Mouse (Mus musculus) activated CD4-positive, CD25-positive, alpha-beta regulatory T cell, adult 9 weeks (primary cell): ENCODE data around the gene Tmed4. TPM values are rescaled to one million over a fixed set of nuclear protein-coding genes. Genes with fewer than 3 reads are reported as not detected.

ENCODE experiments used
- polyA plus RNA-seq: library from polyadenylated mRNA; unstranded; fragments of 100-300 nt; shearing (Covaris generic); gene quantifications from one replicate; pipeline ENCODE4 v1.2.1, GENCODE M21; 2017

Gene Tmed4
- 64.2 TPM for polyA plus RNA-seq

DNA sequence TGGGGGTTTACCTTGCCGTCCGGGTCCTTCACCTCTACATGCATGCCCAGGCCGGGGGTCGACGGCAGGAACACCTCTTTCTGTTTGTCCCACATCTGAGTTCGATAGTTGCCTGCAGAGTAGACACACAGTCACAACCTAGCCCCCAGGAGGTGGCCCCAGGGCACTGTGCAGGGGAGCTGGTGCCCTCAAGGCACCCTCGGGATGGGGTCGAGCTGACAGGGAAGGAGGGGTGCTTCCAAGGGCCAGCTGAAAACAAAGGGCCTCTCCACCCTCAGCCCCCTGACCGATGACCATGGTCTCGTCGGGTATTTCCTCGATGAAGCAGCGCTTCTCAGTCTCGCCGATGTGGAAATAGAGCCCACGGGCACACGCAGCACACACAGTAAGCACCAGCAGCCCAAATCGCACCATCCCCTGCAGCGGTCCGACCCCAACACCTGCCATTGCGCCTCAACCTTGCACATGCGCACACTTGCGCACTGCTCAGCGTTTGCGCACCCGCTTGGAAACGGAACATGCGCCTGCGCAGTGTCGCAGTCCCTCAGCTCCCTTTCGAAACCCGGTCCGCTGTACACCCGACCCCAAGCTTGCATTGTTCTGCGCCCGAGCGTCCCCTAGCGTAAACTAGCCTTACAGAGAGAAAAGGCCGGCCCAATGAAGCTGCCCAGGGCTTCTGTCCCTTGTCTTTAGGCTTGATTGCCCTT, at the start of gene Tmed4:
Gene Tmed4, minus strand, starts transcription at position 484 of the 707 bp plus-strand sequence.

DNA sequence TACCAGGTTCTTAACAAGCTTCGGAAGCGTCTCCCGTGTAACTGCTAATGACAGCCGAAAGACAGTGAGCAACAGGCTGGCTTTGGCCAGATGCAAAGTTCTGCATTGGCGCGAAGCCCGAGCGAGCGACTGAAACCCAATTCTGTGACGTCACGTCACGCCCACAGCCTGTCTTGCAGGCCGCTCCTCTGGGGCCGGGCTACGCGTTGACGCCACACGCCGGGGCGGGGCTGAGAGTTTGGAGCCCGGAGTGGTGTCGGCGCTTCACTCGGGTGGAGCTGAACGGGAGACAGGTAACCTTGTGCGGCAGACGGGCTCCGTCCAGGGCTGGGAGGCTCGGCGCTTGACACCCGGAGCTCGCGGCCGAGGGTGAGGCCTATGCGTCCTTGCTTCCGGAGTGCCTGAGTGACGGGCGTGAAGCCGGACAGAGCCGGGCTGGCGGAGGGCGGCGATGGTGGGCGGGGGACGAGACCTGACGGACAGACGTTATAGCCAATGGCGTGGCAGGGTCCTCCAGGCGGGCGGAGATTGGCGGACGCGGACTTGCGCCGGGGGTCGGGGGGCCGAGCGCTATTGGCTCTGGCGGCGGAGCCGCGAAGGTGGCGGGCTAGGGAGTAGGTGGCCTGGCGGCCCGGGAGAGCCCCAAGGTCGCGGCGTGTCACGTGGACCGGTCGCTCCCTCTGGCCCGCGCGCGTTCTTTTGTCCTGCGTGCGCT, 16.9 kb upstream of the Tmed4 start, which contains the start of gene Ogdh:
Gene Ogdh, plus strand, starts transcription at position 233 of the 715 bp plus-strand sequence.

DNA sequence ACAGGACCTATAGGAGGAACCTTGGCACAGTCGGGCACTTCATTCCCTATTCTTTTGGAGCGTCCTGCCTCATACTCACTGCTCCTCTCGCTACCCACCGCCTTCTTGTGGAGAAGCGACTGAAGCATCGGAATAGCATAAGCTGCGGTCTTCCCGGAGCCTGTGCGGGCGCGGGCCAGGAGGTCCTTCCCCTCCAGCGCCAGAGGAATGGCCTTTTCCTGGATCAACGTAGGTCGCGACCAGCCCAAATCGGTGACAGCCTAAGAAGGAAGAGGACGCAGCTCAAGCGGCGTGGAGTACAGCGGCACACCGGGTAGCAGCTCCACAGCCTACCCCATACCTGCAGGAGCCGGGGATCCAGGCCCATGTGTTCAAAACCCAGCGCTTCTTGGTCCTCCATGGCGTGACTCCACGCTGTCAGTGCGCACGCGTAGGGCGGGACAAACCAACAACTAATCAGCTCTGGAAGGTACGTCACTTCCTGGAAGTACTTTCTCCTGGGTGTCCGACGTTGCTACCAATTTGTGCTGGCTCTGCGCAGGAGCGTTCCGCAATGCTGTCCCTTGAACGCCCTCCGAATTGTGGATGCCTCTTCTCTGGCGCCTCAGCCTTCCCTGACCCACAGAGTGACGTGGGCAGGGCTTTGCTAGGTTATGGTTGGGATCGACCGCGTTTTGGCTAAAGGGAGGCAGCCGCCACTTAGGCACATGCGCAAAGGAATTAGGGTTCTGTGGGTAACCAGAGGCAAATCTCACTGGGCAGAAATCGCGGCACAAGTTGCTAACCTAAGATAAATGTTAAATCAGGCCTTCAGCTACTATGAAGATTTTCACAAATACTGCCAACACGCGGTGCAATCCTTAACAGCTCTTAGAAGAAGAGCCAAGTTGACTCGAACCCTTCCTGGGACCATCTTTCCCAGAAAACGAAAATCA, 7.1 kb downstream of the Tmed4 start, which contains the start of gene Ddx56:
Gene Ddx56, minus strand, starts transcription at position 453 of the 935 bp plus-strand sequence.

DNA sequence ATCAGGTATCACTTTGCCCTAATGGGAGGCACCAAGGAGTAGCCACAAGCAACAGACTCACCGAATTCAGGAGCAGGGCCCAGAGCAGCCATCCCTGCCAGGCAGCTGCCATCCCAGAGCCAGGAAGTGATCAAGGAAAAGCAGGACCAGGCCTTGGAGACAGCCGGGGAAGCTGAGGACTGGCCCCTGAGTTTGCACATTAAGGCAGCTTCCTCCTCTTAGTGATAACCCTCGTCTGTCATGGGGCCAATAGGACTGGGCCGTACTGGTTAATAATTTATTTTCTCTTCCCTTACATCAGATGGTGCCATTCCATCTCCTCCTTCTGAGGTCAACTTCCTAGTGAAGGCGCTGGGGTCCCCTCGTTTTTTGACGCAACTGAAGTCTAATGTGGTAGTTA, 44.7 kb downstream of the Tmed4 start, which contains the start of gene Npc1l1:
Gene Npc1l1, minus strand, starts transcription at position 132 of the 400 bp plus-strand sequence.

Other genes with a start within 250 kb of the Tmed4 start
- gene Camk2b, start 208.5 kb downstream of the Tmed4 start, polyA plus RNA-seq = 20.6 TPM
- not detected for gene A730071L15Rik, start 74.8 kb downstream of the Tmed4 start, polyA plus RNA-seq
- 51.3 TPM for gene Nudcd3, start 74.5 kb downstream of the Tmed4 start, polyA plus RNA-seq
- gene Npc1l1, start 44.7 kb downstream of the Tmed4 start, polyA plus RNA-seq = not detected
- 75.1 TPM for gene Ddx56, start 7.1 kb downstream of the Tmed4 start, polyA plus RNA-seq
- gene Ogdh, start 16.8 kb upstream of the Tmed4 start, polyA plus RNA-seq = 205 TPM
- gene Zmiz2, start 114.2 kb upstream of the Tmed4 start, polyA plus RNA-seq = 25.8 TPM
- gene Ppia, start 140.6 kb upstream of the Tmed4 start, polyA plus RNA-seq = 4,542 TPM
- 152 TPM for gene H2afv, start 169.6 kb upstream of the Tmed4 start, polyA plus RNA-seq
- gene Purb, start 201.0 kb upstream of the Tmed4 start, polyA plus RNA-seq = 7.0 TPM
- 219 TPM for gene Myo1g, start 246.1 kb upstream of the Tmed4 start, polyA plus RNA-seq